Mouse (Mus musculus): ENCODE results near the gene Kctd19.

- TF ChIP-seq POLR2A (IDR thresholded peaks at IDR 0.05; ENCODE audit: borderline replicate concordance, extremely low read depth, low read depth, low read length) = no peak
- peak; percentile 59 for TF ChIP-seq CTCF (IDR thresholded peaks at IDR 0.05; ENCODE audit: insufficient read depth, low read length)
Measured at GRCm38 (mm10) chr8:105374513-105374966, 38.8 kb downstream of the Kctd19 start.

All from lung, adult 2 months (tissue).